Mouse (Mus musculus) liver, embryonic 14.5 days (tissue): ENCODE measurements around the gene Tph1.

Source experiments
- CTCF ChIP-seq: IDR thresholded peaks from 2 replicates; pipeline ENCODE4 v1.5.1; 2016; ENCODE audit warnings: antibody characterized with exemption, low read depth, control low read depth
- EP300 ChIP-seq: IDR thresholded peaks from 2 replicates; pipeline ENCODE4 v1.6.1; 2016; ENCODE audit warnings: antibody characterized with exemption, low read depth

DNA sequence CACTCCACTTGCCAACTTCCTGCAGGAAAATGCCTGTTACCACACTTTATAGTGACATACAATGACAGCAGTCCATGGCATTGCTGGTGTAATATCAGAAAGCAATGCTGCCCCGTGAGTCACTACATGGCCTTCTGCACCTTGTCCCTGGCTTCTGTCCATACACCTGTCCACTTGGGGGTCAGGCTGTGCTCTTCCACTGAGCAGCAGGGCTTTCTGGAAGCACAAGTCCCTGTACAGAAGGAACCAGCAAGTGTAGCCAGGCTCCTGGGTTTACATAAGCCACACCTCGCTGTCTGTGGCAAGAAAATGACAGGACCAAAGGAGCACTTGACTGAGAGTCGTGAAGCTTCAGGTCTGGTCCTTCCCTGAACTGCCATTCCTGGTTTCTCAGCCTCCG is 63.0 kb downstream of the Tph1 start:
- no peak for TF ChIP-seq CTCF
- no peak for TF ChIP-seq EP300
